Mouse (Mus musculus) MEL (cell line): ENCODE results near the gene Gap43.

Source experiments
- BHLHE40 ChIP-seq: IDR thresholded peaks from 2 replicates; pipeline ENCODE4 v1.6.1; 2012; ENCODE audit warnings: low read depth, mild to moderate bottlenecking, inconsistent platforms, low read length, improper control_type of control experiment, borderline replicate concordance
- CTCF ChIP-seq, 3 experiments: IDR thresholded peaks in 2 of 3; conservative IDR thresholded peaks in 1 of 3; 2 replicates each; pipeline ENCODE4 v1.5.1; 2011 to 2012; ENCODE audit warnings: low read length in 3 of 3, low read depth in 2 of 3, mild to moderate bottlenecking in 2 of 3, improper control_type of control experiment in 1 of 3, inconsistent platforms in 1 of 3, mixed read lengths in 1 of 3, moderate library complexity in 1 of 3; ENCODE audit not compliant: control insufficient read depth in 1 of 3, insufficient read depth in 1 of 3, poor library complexity in 1 of 3, severe bottlenecking in 1 of 3
- E2F4 ChIP-seq: IDR thresholded peaks from 2 replicates; pipeline ENCODE4 v1.6.1; 2011; ENCODE audit warnings: low read depth, low read length, improper control_type of control experiment, borderline replicate concordance
- HCFC1 ChIP-seq: IDR thresholded peaks from 2 replicates; pipeline ENCODE4 v1.6.1; 2012; ENCODE audit warnings: low read depth, mild to moderate bottlenecking, inconsistent platforms, low read length, improper control_type of control experiment, moderate library complexity
- MAFK ChIP-seq: IDR thresholded peaks from 2 replicates; pipeline ENCODE4 v1.6.1; 2011; ENCODE audit warnings: low read depth, mild to moderate bottlenecking, low read length, improper control_type of control experiment, borderline replicate concordance
- MEF2A ChIP-seq: IDR thresholded peaks from 2 replicates; pipeline ENCODE4 v1.6.1; 2014; ENCODE audit warnings: low read depth, mild to moderate bottlenecking, inconsistent platforms, low read length, improper control_type of control experiment; ENCODE audit not compliant: poor library complexity, insufficient replicate concordance, severe bottlenecking; ENCODE audit errors: extremely low read depth
- MYB ChIP-seq: IDR thresholded peaks from 2 replicates; pipeline ENCODE4 v1.6.1; 2011; ENCODE audit warnings: mild to moderate bottlenecking, low read depth, low read length, improper control_type of control experiment
- MYC ChIP-seq: IDR thresholded peaks from 2 replicates; pipeline ENCODE4 v1.6.1; 2011; ENCODE audit warnings: low read depth, mild to moderate bottlenecking, low read length, improper control_type of control experiment, moderate library complexity
- NELFE ChIP-seq: IDR thresholded peaks from 2 replicates; pipeline ENCODE4 v1.6.1; 2011; ENCODE audit warnings: low read depth, low read length, improper control_type of control experiment
- POLR2A ChIP-seq, 2 experiments: IDR thresholded peaks; 2 replicates each; pipeline ENCODE4 v1.6.1; 2011 to 2012; ENCODE audit warnings: low read length in 2 of 2, mild to moderate bottlenecking in 2 of 2, control low read depth in 1 of 2, improper control_type of control experiment in 1 of 2, low read depth in 1 of 2, moderate library complexity in 1 of 2; ENCODE audit not compliant: control insufficient read depth in 1 of 2, insufficient read depth in 1 of 2, poor library complexity in 1 of 2
- RAD21 ChIP-seq: IDR thresholded peaks from 2 replicates; pipeline ENCODE4 v1.6.1; 2011; ENCODE audit warnings: mild to moderate bottlenecking, low read depth, low read length, improper control_type of control experiment
- ZKSCAN1 ChIP-seq: IDR thresholded peaks from 2 replicates; pipeline ENCODE4 v1.6.1; 2012; ENCODE audit warnings: low read depth, mild to moderate bottlenecking, inconsistent platforms, low read length, improper control_type of control experiment, moderate library complexity

- TF ChIP-seq POLR2A (IDR thresholded peaks at IDR 0.05; ENCODE audit: control insufficient read depth in 1 of 2, insufficient read depth in 1 of 2, low read depth in 1 of 2, low read length in 2 of 2, poor library complexity in 1 of 2), result no peak
- TF ChIP-seq ZKSCAN1, result no peak
- no peak for TF ChIP-seq MAFK
- no peak for TF ChIP-seq MYC
- no peak for TF ChIP-seq RAD21
- no peak for TF ChIP-seq HCFC1
- TF ChIP-seq NELFE, result no peak
- TF ChIP-seq CTCF (IDR thresholded peaks at IDR 0.05 in 2 of 3, conservative IDR thresholded peaks at IDR 0.05 in 1 of 3; ENCODE audit: control insufficient read depth in 1 of 3, insufficient read depth in 1 of 3, low read depth in 2 of 3, low read length in 3 of 3, poor library complexity in 1 of 3, severe bottlenecking in 1 of 3), result no peak
- no peak for TF ChIP-seq MYB
- TF ChIP-seq E2F4, result no peak
- TF ChIP-seq BHLHE40, result no peak
- TF ChIP-seq MEF2A, result no peak
These were observed 1.5 kb downstream of the Gap43 start for GRCm38 (mm10) chr16:42338987-42339386.
